Mouse (Mus musculus) E14TG2a.4 (cell line): ENCODE measurements around the gene 1700029P11Rik.

Experiments
- H3K27me3 ChIP-seq: 2 replicates; pipeline ENCODE4 v1.6.1; 2014; ENCODE audit warnings: low read length, control low read depth; ENCODE audit not compliant: insufficient read depth
- H3K36me3 ChIP-seq: 2 replicates; pipeline ENCODE4 v1.6.1; 2014; ENCODE audit warnings: low read length, control low read depth; ENCODE audit not compliant: insufficient read depth
- H3K4me1 ChIP-seq: replicated peaks from 2 replicates; pipeline ENCODE4 v1.6.1; 2014; ENCODE audit warnings: low read depth, low read length, control low read depth
- H3K4me3 ChIP-seq: replicated peaks from 2 replicates; pipeline ENCODE4 v1.5.1; 2014; ENCODE audit warnings: mild to moderate bottlenecking, low read length
- H3K9me3 ChIP-seq: 2 replicates; pipeline ENCODE4 v1.6.1; 2014; ENCODE audit warnings: low read length, control low read depth
- CTCF ChIP-seq: conservative IDR thresholded peaks from 2 replicates; pipeline ENCODE4 v1.5.1; 2014; ENCODE audit warnings: low read length
- NANOG ChIP-seq: IDR thresholded peaks from 2 replicates; pipeline ENCODE4 v1.6.1; 2014; ENCODE audit warnings: borderline replicate concordance, low read length, mixed read lengths
- POU5F1 ChIP-seq: IDR thresholded peaks from 2 replicates; pipeline ENCODE4 v1.6.1; 2014; ENCODE audit warnings: low read length, borderline replicate concordance

The 1700029P11Rik gene

GRCm38 (mm10) chr15:81982173-81982572 is 1.8 kb downstream of the 1700029P11Rik start:
- TF ChIP-seq CTCF, result no peak
- TF ChIP-seq NANOG, result no peak
- TF ChIP-seq POU5F1, result no peak
- peaks cover 3% of the 10 kb centered on the region; the same call in 1 of the 2 replicates for H3K9me3 ChIP-seq
- H3K36me3 ChIP-seq, result no peaks in the 10 kb centered on the region
- no peak overlapping the region for H3K4me3 ChIP-seq
- peaks cover 22% of the 10 kb centered on the region for H3K4me1 ChIP-seq
- H3K27me3 ChIP-seq, result no peaks in the 10 kb centered on the region

- H3K27me3 ChIP-seq, result no peaks in the 10 kb centered on the region
- H3K9me3 ChIP-seq, result no peaks in the 10 kb centered on the region
- no peak for TF ChIP-seq POU5F1
- no peak for TF ChIP-seq NANOG
- no peak for TF ChIP-seq CTCF
- no peak overlapping the region for H3K4me3 ChIP-seq
- peaks cover 27% of the 10 kb centered on the region for H3K4me1 ChIP-seq
- H3K36me3 ChIP-seq, result no peaks in the 10 kb centered on the region
Measured at GRCm38 (mm10) chr15:81985267-81986161, 5.2 kb downstream of the 1700029P11Rik start.

- Histone ChIP-seq H3K4me3 (no peak within 1 kb of the TSS), H3K36me3 (peaks cover 2% of the 10 kb centered on the region; the same call in 1 of the 2 replicates), H3K4me1 (peaks cover 47% of the 10 kb centered on the region), H3K9me3 (no peaks in the 10 kb centered on the region), H3K27me3 (no peaks in the 10 kb centered on the region)
- no peak for TF ChIP-seq NANOG
Measured at GRCm38 (mm10) chr15:81987646-81988045, 7.3 kb downstream of the 1700029P11Rik start, which contains the start of gene Xrcc6. Gene Xrcc6 (plus strand): TSS chr15:81987835.

- peaks cover 21% of the 10 kb centered on the region for H3K36me3 ChIP-seq
- no peaks in the 10 kb centered on the region for H3K9me3 ChIP-seq
- peaks cover 63% of the 10 kb centered on the region for H3K4me1 ChIP-seq
- H3K4me3 ChIP-seq, result no peak overlapping the region
- TF ChIP-seq CTCF (peak; percentile 72), POU5F1 (no peak)
- no peaks in the 10 kb centered on the region for H3K27me3 ChIP-seq
Measured at GRCm38 (mm10) chr15:81989371-81990062, 9.2 kb downstream of the 1700029P11Rik start.

- no peaks in the 10 kb centered on the region for H3K27me3 ChIP-seq
- no peak overlapping the region for H3K4me3 ChIP-seq
- H3K9me3 ChIP-seq, result no peaks in the 10 kb centered on the region
- H3K36me3 ChIP-seq, result peaks cover 29% of the 10 kb centered on the region
- no peak for TF ChIP-seq CTCF
- TF ChIP-seq NANOG, result no peak
- peaks cover 63% of the 10 kb centered on the region for H3K4me1 ChIP-seq
Measured at GRCm38 (mm10) chr15:81990549-81990948, 10.2 kb downstream of the 1700029P11Rik start.

- H3K36me3 ChIP-seq, result peaks cover 62% of the 10 kb centered on the region
- H3K9me3 ChIP-seq, result no peaks in the 10 kb centered on the region
- peaks cover 82% of the 10 kb centered on the region for H3K4me1 ChIP-seq
- no peaks in the 10 kb centered on the region for H3K27me3 ChIP-seq
- no peak for TF ChIP-seq NANOG
- H3K4me3 ChIP-seq, result no peak overlapping the region
Measured at GRCm38 (mm10) chr15:81993992-81994391, 13.7 kb downstream of the 1700029P11Rik start.

- Histone ChIP-seq H3K27me3 (no peaks in the 10 kb centered on the region), H3K9me3 (no peaks in the 10 kb centered on the region), H3K4me1 (peaks cover 5% of the 10 kb centered on the region; the same call in 1 of the 2 replicates), H3K36me3 (peaks cover 55% of the 10 kb centered on the region), H3K4me3 (no peak overlapping the region)
- TF ChIP-seq NANOG, result no peak
- no peak for TF ChIP-seq CTCF
- TF ChIP-seq POU5F1, result no peak
Measured at GRCm38 (mm10) chr15:82004257-82004656, 23.9 kb downstream of the 1700029P11Rik start.

GRCm38 (mm10) chr15:82011947-82012346 is 31.6 kb downstream of the 1700029P11Rik start:
- H3K4me1 ChIP-seq, result peaks cover 32% of the 10 kb centered on the region
- no peaks in the 10 kb centered on the region for H3K9me3 ChIP-seq
- TF ChIP-seq CTCF (no peak), POU5F1 (no peak), NANOG (no peak)
- no peak overlapping the region for H3K4me3 ChIP-seq
- H3K27me3 ChIP-seq, result peaks cover 8% of the 10 kb centered on the region
- peaks cover 15% of the 10 kb centered on the region; the same call in 1 of the 2 replicates for H3K36me3 ChIP-seq

GRCm38 (mm10) chr15:82014745-82015391 is 34.5 kb downstream of the 1700029P11Rik start:
- peaks cover 8% of the 10 kb centered on the region for H3K27me3 ChIP-seq
- TF ChIP-seq NANOG (no peak), CTCF (no peak)
- H3K36me3 ChIP-seq, result peaks cover 24% of the 10 kb centered on the region
- H3K9me3 ChIP-seq, result no peaks in the 10 kb centered on the region
- H3K4me3 ChIP-seq, result peak overlapping the region; percentile 97
- peaks cover 40% of the 10 kb centered on the region for H3K4me1 ChIP-seq
